Mouse (Mus musculus) adrenal gland, adult (tissue): ENCODE measurements at regions not wholly inside any gene's neighbourhood (a gene's known extent, or its start where the extent isn't known, plus 50 kb on each side); places are given as distances from the start of the nearest gene placed in this dataset.

Experiments
- DNase-seq, 2 experiments: peaks; one replicate each; pipeline ENCODE4 v3.0.0; 2022 to 2023; ENCODE audit warnings: low spot score in 1 of 2; ENCODE audit not compliant: inconsistent age in 2 of 2

- no peak for DNase-seq
These were observed 156.3 kb downstream of the Grm4 start for GRCm38 (mm10) chr17:27364899-27365298.

- DNase-seq: no peak
These were observed 156.9 kb downstream of the Grm4 start for GRCm38 (mm10) chr17:27364338-27364737.

GRCm38 (mm10) chr17:27363911-27364310 is 157.3 kb downstream of the Grm4 start:
- no peak for DNase-seq

DNA sequence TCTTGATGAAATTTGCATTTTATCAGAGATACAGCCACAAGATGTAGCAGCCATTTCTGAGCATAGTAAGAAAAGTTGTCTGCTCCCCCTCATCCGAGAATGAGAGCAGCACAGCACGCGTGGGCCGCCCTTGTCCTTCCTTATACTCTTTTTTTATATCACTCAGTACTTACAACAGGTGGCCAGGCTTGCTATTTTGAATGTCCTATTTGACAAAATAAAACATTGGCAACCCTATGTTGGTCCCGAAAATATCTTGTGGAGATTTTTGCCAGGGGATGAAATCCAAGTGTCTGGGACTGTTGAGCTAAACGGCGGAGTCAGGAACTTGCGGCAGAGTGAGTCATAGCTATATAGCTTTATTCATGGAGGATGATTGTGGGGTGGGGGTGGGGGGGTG is 158.0 kb upstream of the Lemd2 start:
- no peak for DNase-seq

- DNase-seq: peak in 1 of 2 experiments; percentile 29
These were observed 157.1 kb upstream of the Lemd2 start for GRCm38 (mm10) chr17:27361362-27361761.

GRCm38 (mm10) chr17:27356862-27357261 is 152.6 kb upstream of the Lemd2 start:
- DNase-seq: no peak

GRCm38 (mm10) chr17:27355717-27356116 is 151.4 kb upstream of the Lemd2 start:
- DNase-seq: no peak

DNA sequence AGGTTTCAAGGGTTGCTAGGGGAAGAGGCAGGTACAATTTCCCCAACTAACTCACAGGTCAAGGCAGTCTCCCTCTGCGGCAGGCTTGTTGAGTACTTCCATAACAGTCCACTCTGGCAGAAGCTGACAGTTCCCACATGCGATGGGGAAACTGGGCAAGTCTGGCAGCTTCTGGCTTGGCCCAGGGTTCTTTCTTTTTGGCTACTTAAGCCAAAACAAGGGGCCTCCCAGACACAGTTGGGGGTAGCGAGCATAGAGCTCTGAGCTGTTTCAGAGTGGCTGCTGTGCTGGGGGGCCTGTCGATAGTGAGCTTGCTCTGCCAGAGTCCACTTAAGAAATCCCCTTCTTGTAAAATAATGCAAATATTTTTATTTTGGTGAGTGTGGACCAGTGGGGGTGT is 150.8 kb upstream of the Lemd2 start:
- DNase-seq: no peak

DNA sequence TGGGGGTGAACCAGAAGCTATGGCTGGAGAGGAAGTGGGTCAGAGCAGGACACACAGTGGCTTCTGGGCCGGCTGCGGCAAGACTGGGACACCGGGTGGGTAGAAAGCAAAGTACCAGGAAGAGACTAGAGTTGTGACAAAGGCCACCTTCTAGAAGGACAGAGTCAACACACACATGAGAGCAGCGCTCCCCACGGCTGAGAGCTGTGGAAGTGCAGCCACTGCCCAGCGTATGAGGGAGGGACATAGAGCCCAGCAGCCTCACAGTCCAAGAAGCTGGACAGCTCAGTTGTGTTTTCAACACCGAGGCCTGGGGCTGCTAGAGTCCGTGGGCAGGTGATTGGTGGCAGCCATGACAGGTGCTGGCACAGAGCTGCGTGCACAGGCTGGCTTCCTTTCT is 145.6 kb upstream of the Lemd2 start:
- DNase-seq: no peak

- no peak for DNase-seq
These were observed 145.2 kb upstream of the Lemd2 start for GRCm38 (mm10) chr17:27349432-27349831.

DNA sequence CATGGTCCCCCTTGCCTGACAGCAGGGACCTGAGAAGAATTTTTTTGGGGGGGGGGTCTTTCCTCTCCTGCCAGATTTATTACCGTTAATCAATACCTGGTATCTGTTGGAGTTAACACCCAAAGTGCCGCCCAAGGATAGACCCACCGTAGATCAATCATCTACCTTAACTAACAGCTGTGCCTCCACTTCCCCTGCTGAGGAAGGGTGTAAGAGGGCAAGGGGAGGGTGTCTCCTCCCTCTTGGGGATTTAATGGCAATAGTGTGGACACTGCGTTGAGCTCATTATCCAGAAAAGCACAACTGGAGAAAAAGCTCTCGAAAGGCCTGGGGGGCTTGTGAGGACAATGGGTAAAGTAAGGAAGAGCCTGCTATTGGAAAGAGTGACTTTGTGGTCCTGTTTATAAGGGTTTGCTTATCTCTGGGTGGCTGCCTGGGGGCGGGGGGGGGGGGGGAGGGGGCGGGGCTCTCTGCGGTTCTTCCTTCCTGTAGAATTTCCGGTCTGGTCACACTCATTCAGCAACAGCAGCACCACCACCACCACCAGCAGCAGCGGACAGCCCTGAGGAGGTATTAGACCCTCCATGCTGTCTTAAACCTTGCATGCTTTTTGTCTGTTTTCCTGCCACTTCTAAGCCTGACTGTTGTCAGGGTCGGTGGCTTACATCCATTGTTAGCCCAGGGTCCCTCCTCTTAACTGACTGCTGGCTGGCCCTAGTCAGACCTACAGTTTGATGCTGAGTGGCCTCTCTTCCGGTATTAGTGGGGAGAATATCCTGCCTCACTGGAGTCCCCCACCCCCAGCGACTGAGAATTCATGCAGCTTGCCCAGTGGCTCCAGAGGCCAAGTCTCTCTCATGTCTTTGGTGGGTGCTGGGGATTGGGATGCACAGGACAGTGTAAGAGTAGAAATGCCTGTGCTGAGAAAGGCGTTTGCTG is 138.0 kb upstream of the Lemd2 start:
- no peak for DNase-seq

DNA sequence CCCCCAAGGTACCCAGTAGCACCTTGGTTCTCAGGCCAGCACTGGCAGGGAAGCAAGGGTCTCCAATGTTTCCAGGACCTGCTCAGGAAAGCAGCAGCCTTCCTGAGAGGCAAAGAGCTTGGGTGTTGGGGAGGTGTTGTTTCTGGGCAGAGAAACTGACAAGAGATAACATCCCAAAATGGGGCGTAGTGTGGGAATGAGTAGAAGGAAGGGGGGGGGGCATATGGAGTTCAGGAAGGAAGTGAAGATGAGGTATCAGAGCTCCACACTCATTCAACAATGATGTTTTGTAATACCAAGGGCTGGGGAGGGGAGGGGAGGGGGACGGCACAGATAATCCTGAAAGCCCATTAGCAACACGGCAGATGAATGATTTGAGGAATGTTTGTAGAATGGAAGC is 135.6 kb upstream of the Lemd2 start:
- DNase-seq: no peak

GRCm38 (mm10) chr17:27339261-27339660 is 135.0 kb upstream of the Lemd2 start:
- DNase-seq: no peak

GRCm38 (mm10) chr17:27335621-27336020 is 131.4 kb upstream of the Lemd2 start:
- no peak for DNase-seq

DNA sequence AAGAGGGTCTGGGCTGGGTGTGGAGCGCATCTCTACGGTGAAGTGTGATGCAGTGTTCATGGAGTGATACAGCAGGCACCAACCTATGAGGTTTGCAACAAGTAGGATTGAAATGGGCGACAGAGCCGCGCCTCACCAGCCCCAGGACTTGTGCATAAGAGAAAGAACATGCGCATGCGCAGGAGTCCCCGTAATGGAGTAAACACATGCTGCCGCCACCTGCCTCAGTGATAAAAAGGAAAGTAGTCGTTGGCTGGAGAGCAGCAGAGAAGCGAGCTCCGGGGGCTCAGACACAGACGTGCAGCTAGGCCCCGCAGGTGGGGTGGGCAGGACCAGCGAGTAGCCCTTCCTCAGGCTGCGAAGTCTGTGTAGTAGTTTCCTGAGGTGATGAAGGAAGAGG is 129.3 kb upstream of the Lemd2 start:
- peak in 1 of 2 experiments; percentile 28 for DNase-seq

DNA sequence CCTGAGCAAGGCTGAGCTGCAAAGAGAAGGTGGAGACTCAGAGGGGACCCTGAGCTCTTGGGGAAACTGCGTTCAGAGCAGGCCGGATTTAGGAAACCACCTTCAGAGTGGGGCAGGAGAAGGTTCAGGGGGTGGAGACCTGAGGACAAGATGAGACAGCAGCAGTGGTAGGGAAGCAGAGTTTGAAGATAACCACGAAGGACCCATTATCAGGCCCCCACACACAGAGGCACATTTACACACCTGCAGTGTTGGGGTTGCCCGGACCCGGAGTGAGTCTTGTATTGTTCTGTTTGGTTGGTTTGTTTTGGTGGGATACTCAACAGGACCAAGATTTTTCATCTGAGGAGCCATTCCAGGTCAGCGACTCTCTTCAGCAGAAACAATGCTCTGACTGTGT is 128.9 kb upstream of the Lemd2 start:
- no peak for DNase-seq

DNA sequence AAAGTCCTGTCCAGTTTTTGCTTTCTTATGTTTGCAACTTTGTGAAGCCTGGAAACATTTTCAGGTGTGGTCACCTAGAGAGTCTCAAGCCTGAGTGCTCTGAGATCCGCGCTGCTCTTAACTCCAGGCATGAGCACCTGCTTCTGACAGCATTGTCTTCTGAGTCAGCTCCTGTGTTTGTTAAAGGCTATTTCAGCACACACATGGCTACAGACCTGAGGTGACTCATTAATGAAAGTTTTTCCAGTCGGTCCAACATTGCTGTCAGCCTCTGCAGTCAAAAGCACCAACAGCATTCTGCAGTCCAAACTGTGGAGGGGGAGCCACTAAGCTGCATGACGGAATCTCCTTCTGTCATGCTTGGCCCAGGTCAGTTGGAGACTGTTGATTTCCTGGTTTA is 127.8 kb upstream of the Lemd2 start:
- DNase-seq: peak in 1 of 2 experiments; percentile 28

DNA sequence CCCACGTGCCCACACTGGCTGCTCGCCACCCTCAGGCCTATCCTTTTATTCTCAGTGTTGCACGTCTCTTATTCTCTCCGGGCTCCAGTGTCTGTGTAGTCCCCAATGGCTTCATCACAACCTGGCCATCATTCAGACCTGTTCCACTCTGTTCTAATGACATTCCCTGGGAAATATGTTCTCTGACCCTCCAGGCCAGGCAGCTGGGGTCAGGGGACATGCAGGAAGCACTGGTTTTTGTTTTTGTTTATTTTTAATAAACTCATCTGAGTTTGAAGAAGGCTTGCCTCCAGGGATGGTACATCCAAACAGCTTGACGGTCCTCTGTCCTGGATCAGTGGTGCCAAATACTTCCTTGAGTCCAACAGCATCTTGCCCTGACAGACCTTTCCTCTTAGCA is 127.4 kb upstream of the Lemd2 start:
- DNase-seq: peak in 1 of 2 experiments; percentile 23

DNA sequence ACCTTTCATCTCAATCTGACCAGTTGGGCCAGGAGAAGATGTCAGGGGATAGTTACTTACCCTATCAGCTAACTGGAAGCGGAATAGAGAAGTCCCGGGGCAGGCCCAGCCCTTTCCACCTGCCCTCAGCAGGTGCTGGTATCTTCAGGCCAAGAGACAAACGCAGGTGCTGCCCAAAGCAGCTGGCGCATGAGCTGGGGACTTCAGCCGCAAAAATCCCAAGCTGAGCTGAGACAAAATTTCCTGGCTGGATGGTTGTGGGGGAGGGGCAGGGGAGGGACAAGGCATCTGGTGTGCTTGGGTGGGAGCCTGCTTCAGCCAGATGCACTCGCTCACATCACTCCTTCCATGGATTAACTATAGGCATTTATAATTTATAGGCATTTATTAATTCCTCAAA is 125.5 kb upstream of the Lemd2 start:
- DNase-seq: peak in 1 of 2 experiments; percentile 21

- DNase-seq: no peak
These were observed 124.9 kb upstream of the Lemd2 start for GRCm38 (mm10) chr17:27329183-27329582.

DNA sequence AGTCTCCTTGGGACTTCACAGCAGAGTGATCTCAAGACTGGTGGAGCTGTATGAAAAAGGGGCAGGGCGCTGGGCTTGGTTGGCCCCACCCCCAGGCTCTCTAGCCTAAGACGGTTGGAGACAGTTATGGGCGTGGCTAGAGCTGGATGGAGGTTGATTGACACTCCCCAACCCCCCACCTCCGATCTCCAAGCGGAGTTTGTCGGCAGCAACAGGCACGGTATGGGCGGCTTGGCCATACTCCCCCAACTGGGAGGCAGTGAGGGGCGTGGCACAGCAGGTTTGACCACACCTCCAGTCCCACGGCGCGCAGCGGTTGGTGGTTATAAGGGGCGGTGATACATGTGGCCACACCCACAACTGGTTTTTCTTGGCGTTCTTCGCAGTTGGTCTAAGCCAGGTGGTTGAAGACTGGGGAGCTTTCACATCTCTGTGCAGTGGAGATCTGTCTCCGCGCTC is 120.8 kb upstream of the Lemd2 start:
- peak; percentile 64 to 79 for DNase-seq

- peak in 1 of 2 experiments; percentile 19 for DNase-seq
These were observed 119.2 kb upstream of the Lemd2 start for GRCm38 (mm10) chr17:27323513-27323912.
